Mouse (Mus musculus) intestine, embryonic 15.5 days (tissue): ENCODE results near the gene Sptssa. TPM values are rescaled to one million over a fixed set of nuclear protein-coding genes. Genes with fewer than 3 reads are reported as not detected.
A peak's percentile ranks its signal among the peaks of the same experiment; 100 is the strongest.
"Not testable (repeated sequence)": the region's sequence is repeated elsewhere in the genome, so short reads cannot be mapped to it uniquely, and the experiment has no call there.

Source experiments
- ATAC-seq: fragments of 200-750 bp; cut with Nextera tagmentation; 2 replicates; pipeline ENCODE4 v1.8.0; 2017; ENCODE audit warnings: moderate TSS enrichment, moderate library complexity
- H3K27ac ChIP-seq: fragments of 300-500 bp; sonication (generic); 2 replicates; pipeline ENCODE4 v1.5.1; 2015; ENCODE audit warnings: mild to moderate bottlenecking, inconsistent platforms
- H3K27me3 ChIP-seq: fragments of 300-500 bp; sonication (generic); replicated peaks from 2 replicates; pipeline ENCODE4 v1.6.1; 2015; ENCODE audit warnings: inconsistent platforms
- H3K36me3 ChIP-seq: fragments of 300-500 bp; sonication (generic); 2 replicates; pipeline ENCODE4 v1.6.1; 2015; ENCODE audit warnings: inconsistent platforms
- H3K4me1 ChIP-seq: fragments of 300-500 bp; sonication (generic); replicated peaks from 2 replicates; pipeline ENCODE4 v1.6.1; 2015; ENCODE audit warnings: inconsistent platforms
- H3K4me2 ChIP-seq: fragments of 300-500 bp; sonication (generic); replicated peaks from 2 replicates; pipeline ENCODE4 v1.6.1; 2015; ENCODE audit warnings: mild to moderate bottlenecking, inconsistent platforms
- H3K4me3 ChIP-seq: fragments of 300-500 bp; sonication (generic); replicated peaks from 2 replicates; pipeline ENCODE4 v1.5.1; 2015; ENCODE audit warnings: inconsistent platforms
- H3K9ac ChIP-seq: fragments of 300-500 bp; sonication (generic); 2 replicates; pipeline ENCODE4 v1.6.1; 2015; ENCODE audit warnings: inconsistent platforms
- H3K9me3 ChIP-seq: fragments of 300-500 bp; sonication (generic); 2 replicates; pipeline ENCODE4 v1.6.1; 2016; ENCODE audit warnings: inconsistent platforms
- WGBS: fragments of 180-500 bp; shearing (Covaris S2); methylation state at CpG from one replicate; pipeline ENCODE4 v1.1.7; 2015; 5-methylcytosine and 5-hydroxymethylcytosine counted together
- polyA plus RNA-seq: library from polyadenylated mRNA; unstranded; fragments of >200 nt; fragmentation: Nextera tagmentation; extraction: Ambion mirVana; gene quantifications from 2 replicates; pipeline ENCODE4 v1.2.1, GENCODE M21; 2015

Sptssa gene
- polyA plus RNA-seq, 1 experiment from 2014 or later, result 233 TPM

- ATAC-seq, result no peak
- WGBS, result 88% methylated on average over 4 of the region's 4 CpGs
- no peaks in the 10 kb centered on the region for H3K4me1 ChIP-seq
Measured at GRCm38 (mm10) chr12:54671262-54671661, 14.9 kb upstream of the Sptssa start.

DNA sequence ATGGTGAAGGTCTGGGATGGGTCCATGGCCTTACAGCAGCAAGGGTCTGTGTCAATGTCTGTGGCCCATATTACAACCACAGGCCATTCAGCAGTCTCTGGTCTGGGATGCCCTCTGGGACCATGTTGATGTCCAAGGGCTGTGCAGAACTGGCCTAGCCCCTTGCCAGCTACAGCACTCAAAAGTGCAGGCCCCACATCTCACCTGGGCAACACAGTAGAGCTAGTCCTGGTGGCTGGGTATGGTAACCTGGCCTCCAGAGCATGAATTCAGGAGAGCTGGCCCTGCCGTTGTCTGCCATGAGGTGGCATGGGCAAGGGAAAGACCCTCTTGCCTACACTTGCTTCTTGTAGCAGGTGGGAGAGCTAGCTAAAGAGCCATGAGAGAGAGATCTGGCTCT is 11.8 kb upstream of the Sptssa start:
- no peak overlapping the region for H3K27ac ChIP-seq
- no peak overlapping the region for H3K4me3 ChIP-seq
- H3K4me1 ChIP-seq, result no peaks in the 10 kb centered on the region
- WGBS, result 100% methylated on average over 1 of the region's 1 CpGs
- 0 out of 2 replicates have a peak, but pooled peaks cover 3% of the 10 kb centered on the region for H3K36me3 ChIP-seq
- H3K9ac ChIP-seq, result no peak overlapping the region
- H3K4me2 ChIP-seq, result no peak overlapping the region
- no peaks in the 10 kb centered on the region for H3K27me3 ChIP-seq
- ATAC-seq, result no peak
- H3K9me3 ChIP-seq, result no peaks in the 10 kb centered on the region

More at GRCm38 (mm10) chr12:54671262-54671661, 14.9 kb upstream of the Sptssa start:
- H3K9me3 ChIP-seq, result no peaks in the 10 kb centered on the region
- no peak overlapping the region for H3K27ac ChIP-seq
- H3K9ac ChIP-seq, result no peak overlapping the region
- no peaks in the 10 kb centered on the region for H3K27me3 ChIP-seq
- peaks cover 3% of the 10 kb centered on the region; the same call in 1 of the 2 replicates for H3K36me3 ChIP-seq
- no peak overlapping the region for H3K4me3 ChIP-seq
- no peak overlapping the region for H3K4me2 ChIP-seq

DNA sequence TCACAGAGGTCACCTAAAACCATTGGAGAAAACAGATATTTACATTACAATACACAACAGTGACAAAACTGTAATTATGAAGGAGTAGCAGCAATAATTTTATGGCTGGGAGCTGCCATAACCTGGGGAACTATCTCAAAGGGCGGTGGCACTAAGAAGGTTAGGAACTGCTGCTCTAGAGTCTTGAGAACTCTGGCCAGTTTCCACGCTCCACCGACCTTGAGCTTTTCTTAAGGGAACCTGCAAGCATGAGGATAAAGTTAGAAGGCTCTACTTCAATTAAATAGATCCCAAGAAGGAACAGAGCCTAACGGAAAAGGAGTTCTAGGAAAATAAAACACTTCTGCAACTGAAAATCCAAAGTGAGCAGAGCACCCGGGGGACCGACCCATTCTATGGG is 9.2 kb upstream of the Sptssa start:
- no peaks in the 10 kb centered on the region for H3K9me3 ChIP-seq
- H3K27ac ChIP-seq, result no peak overlapping the region
- 76% methylated on average over 6 of the region's 6 CpGs for WGBS
- H3K4me2 ChIP-seq, result no peak overlapping the region
- no peaks in the 10 kb centered on the region for H3K4me1 ChIP-seq
- no peaks in the 10 kb centered on the region for H3K36me3 ChIP-seq
- H3K4me3 ChIP-seq, result no peak overlapping the region
- no peak overlapping the region for H3K9ac ChIP-seq
- ATAC-seq, result no peak
- no peaks in the 10 kb centered on the region for H3K27me3 ChIP-seq

- H3K4me1 ChIP-seq, ATAC-seq, H3K9ac ChIP-seq, H3K27ac ChIP-seq, H3K9me3 ChIP-seq, H3K4me3 ChIP-seq, H3K27me3 ChIP-seq, H3K36me3 ChIP-seq, H3K4me2 ChIP-seq: not testable (repeated sequence)
- 72% methylated on average over 5 of the region's 5 CpGs for WGBS
Measured at GRCm38 (mm10) chr12:54661470-54661869, 5.1 kb upstream of the Sptssa start.

DNA sequence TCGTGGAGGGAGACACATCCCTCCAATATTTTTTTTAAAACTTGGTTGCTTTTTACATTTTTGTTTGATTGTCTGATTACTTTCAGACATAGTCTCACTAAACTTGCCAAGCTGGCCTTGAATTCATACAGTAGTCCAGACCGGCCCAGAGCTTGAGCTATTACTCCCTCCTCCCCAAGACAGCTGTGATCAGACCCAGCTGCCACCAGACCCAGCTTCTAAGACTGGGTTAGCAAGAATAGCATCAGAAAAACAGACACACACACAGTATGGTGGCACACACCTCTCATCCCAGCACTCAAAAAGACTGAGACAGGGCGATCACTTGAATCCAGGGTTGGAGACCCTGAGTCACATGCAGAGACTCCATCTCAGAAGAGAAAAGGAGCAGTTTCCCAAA is 3.5 kb upstream of the Sptssa start:
- H3K4me3 ChIP-seq, result no peak overlapping the region
- H3K9me3 ChIP-seq, result no peaks in the 10 kb centered on the region
- WGBS, result 69% methylated on average over 3 of the region's 3 CpGs
- ATAC-seq, result no peak
- no peak overlapping the region for H3K9ac ChIP-seq
- H3K36me3 ChIP-seq, result no peaks in the 10 kb centered on the region
- H3K27ac ChIP-seq, result no peak overlapping the region
- peaks cover under 1% of the 10 kb centered on the region; the same call in 1 of the 2 replicates for H3K4me1 ChIP-seq
- H3K4me2 ChIP-seq, result no peak overlapping the region
- no peaks in the 10 kb centered on the region for H3K27me3 ChIP-seq

- Histone ChIP-seq H3K9me3 (no peaks in the 10 kb centered on the region), H3K4me2 (no peak overlapping the region), H3K4me1 (peaks cover 13% of the 10 kb centered on the region), H3K36me3 (no peaks in the 10 kb centered on the region), H3K27ac (no peak overlapping the region), H3K4me3 (no peak overlapping the region), H3K27me3 (no peaks in the 10 kb centered on the region), H3K9ac (no peak overlapping the region)
- 74% methylated on average over 7 of the region's 7 CpGs for WGBS
- ATAC-seq, result no peak
Measured at GRCm38 (mm10) chr12:54658425-54659092, 2.2 kb upstream of the Sptssa start.

- no peak overlapping the region for H3K9ac ChIP-seq
- peaks cover 13% of the 10 kb centered on the region for H3K4me1 ChIP-seq
- no peak for ATAC-seq
- H3K36me3 ChIP-seq, result no peaks in the 10 kb centered on the region
- WGBS, result 94% methylated on average over 5 of the region's 5 CpGs
- no peak overlapping the region for H3K4me3 ChIP-seq
- H3K27me3 ChIP-seq, result no peaks in the 10 kb centered on the region
- H3K9me3 ChIP-seq, result no peaks in the 10 kb centered on the region
- no peak overlapping the region for H3K27ac ChIP-seq
- no peak overlapping the region for H3K4me2 ChIP-seq
Measured at GRCm38 (mm10) chr12:54657951-54658350, 1.6 kb upstream of the Sptssa start.

- Histone ChIP-seq H3K4me3 (no peak overlapping the region), H3K9me3 (no peaks in the 10 kb centered on the region), H3K4me2 (peak overlapping the region; percentile 85), H3K27ac (no peak overlapping the region), H3K27me3 (no peaks in the 10 kb centered on the region), H3K9ac (no peak overlapping the region), H3K4me1 (peaks cover 18% of the 10 kb centered on the region), H3K36me3 (no peaks in the 10 kb centered on the region)
- WGBS, result 55% methylated on average over 2 of the region's 2 CpGs
- ATAC-seq, result no peak
Measured at GRCm38 (mm10) chr12:54657226-54657625, 853 bp upstream of the Sptssa start.

DNA sequence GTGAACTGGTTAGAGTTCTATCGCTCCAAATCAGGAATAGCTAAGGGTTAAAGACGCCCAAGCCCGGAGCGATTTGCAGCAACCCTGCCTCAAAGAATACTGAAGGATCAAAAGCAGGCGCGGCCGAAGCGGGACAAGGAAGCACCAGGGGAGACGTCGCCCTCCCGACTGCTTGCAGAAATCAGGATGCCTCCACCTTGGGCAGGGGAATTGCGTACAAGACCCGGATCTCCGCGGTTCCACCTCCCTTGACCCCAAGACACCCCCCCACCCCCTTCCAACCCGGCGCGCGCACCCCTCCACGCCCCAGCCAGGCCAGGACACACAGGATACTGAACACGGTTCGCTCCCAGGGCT is 356 bp downstream of the Sptssa start:
- H3K9me3 ChIP-seq, result no peaks in the 10 kb centered on the region
- peaks cover 23% of the 10 kb centered on the region for H3K4me1 ChIP-seq
- no peaks in the 10 kb centered on the region for H3K36me3 ChIP-seq
- ATAC-seq, result no peak; the same call in 1 of the 2 replicates
- H3K4me2 ChIP-seq, result peak overlapping the region; percentile 85
- WGBS, result under 1% methylated on average over 22 of the region's 22 CpGs
- H3K27ac ChIP-seq, result peak overlapping the region; percentile 82
- H3K4me3 ChIP-seq, result peak overlapping the region; percentile 73
- peak overlapping the region; percentile 70 for H3K9ac ChIP-seq
- H3K27me3 ChIP-seq, result no peaks in the 10 kb centered on the region

- peak overlapping the region; percentile 85 for H3K4me2 ChIP-seq
- peak overlapping the region; percentile 70 for H3K9ac ChIP-seq
- ATAC-seq, result no peak
- H3K4me1 ChIP-seq, result peaks cover 23% of the 10 kb centered on the region
- H3K27me3 ChIP-seq, result no peaks in the 10 kb centered on the region
- 19% methylated on average over 16 of the region's 16 CpGs for WGBS
- H3K27ac ChIP-seq, result peak overlapping the region; percentile 82
- no peaks in the 10 kb centered on the region for H3K9me3 ChIP-seq
- H3K36me3 ChIP-seq, result no peaks in the 10 kb centered on the region
- peak overlapping the region; percentile 73 for H3K4me3 ChIP-seq
Measured at GRCm38 (mm10) chr12:54655292-54656038, 908 bp downstream of the Sptssa start.

DNA sequence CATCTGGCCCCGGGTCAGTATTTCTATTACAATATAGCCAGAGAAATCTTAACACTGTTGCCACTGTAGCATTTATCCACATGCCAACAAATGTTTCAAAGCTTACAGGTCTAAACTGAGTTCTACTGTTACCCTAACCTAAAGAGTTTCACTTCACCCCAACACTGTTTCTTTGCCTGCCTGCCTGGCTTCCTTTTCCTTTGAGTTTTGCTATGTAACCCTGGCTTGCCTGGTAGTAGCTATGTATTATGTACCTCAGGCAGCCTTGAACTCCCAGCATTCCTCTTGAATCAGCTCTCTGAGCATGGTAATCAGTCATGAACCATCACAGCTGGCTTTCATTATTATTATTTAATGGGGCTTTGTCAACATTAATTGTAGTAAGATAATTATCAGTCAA is 1.6 kb downstream of the Sptssa start:
- no peak for ATAC-seq
- H3K27ac ChIP-seq, result peak overlapping the region; percentile 27
- no peaks in the 10 kb centered on the region for H3K27me3 ChIP-seq
- H3K36me3 ChIP-seq, result no peaks in the 10 kb centered on the region
- peaks cover 23% of the 10 kb centered on the region for H3K4me1 ChIP-seq
- H3K9ac ChIP-seq, result peak overlapping the region; percentile 11; the same call in 1 of the 2 replicates
- H3K4me3 ChIP-seq, result peak overlapping the region; percentile 0; the same call in 1 of the 2 replicates
- WGBS, result 86% methylated on average over 1 of the region's 1 CpGs
- no peaks in the 10 kb centered on the region for H3K9me3 ChIP-seq
- H3K4me2 ChIP-seq, result peak overlapping the region; percentile 85

DNA sequence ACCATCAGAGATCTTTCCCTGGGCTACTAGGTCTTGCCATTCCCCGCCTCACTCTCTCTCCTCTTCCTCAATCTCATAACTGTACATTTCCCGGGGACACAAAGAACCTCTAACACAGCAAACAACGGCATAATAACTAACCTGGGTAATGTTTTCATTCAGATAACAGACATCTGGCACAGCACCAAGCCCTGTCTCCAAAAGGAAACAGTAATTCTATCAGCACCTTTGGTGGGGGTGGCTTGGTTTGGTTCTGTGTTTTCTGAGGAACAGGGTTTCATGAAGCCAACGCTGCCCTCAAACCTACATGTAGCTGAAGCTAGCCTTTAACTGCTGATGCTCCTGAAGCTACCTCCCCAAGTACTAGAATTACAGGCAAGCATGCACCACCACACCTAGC is 2.2 kb downstream of the Sptssa start:
- Histone ChIP-seq H3K9me3 (no peaks in the 10 kb centered on the region), H3K4me2 (peak overlapping the region; percentile 85), H3K27me3 (no peaks in the 10 kb centered on the region), H3K4me1 (peaks cover 23% of the 10 kb centered on the region), H3K9ac (peak overlapping the region; percentile 11; the same call in 1 of the 2 replicates), H3K27ac (peak overlapping the region; percentile 27; the same call in 1 of the 2 replicates), H3K36me3 (no peaks in the 10 kb centered on the region), H3K4me3 (peak overlapping the region; percentile 0)
- no peak for ATAC-seq
- 51% methylated on average over 4 of the region's 4 CpGs for WGBS
